Mouse (Mus musculus): ENCODE data around the gene Ugt1a5.
"Not testable (repeated sequence)": the region's sequence is repeated elsewhere in the genome, so short reads cannot be mapped to it uniquely, and the experiment has no call there.

Gene Ugt1a5

DNA sequence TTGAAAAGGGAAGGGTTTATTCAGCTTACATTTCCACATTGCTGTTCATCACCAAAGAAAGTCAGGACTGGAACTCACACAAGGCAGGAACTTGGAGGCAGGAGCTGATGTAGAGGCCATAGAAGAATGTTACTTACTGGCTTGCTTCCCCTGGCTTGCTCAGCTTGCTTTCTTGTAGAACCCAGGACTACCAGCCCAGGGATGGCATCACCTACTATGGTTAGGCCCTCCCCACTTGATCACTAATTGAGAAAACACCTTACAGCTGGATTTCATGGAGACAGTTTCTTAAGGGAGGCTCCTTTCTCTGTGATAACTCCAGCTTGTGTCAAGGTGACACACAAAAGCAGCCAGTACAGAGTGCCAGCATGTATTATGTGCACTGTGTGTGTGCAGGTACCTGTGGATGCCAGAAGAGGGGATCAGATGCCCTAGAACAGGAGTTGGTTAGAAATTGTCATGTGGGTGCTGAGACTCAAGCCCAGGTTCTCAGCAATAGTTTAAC, 57.3 kb downstream of the Ugt1a5 start:
- DNase-seq (ENCODE audit: extremely low spot score, low read depth, low spot score) = not testable (repeated sequence)

DNA sequence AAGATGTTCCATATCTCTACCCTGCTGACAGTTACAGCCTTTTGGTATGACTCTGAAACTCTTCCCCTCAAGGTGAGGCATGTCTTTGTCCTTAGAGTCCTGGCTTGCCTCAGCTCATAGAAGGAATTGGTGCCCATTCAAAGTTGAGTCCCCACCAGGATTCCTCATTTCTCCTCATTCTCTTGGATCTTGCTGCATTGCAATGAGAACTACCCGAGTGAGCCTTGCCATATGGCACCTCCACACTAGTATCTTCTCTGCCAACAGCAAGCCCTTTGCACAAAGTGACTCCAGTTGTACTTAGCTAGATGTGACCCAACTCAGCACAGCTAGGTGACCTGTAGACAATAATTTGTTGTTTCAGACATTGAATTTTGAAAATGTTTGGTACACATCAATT, 57.8 kb downstream of the Ugt1a5 start:
- DNase-seq (ENCODE audit: extremely low spot score, low read depth, low spot score) = no peak

DNA sequence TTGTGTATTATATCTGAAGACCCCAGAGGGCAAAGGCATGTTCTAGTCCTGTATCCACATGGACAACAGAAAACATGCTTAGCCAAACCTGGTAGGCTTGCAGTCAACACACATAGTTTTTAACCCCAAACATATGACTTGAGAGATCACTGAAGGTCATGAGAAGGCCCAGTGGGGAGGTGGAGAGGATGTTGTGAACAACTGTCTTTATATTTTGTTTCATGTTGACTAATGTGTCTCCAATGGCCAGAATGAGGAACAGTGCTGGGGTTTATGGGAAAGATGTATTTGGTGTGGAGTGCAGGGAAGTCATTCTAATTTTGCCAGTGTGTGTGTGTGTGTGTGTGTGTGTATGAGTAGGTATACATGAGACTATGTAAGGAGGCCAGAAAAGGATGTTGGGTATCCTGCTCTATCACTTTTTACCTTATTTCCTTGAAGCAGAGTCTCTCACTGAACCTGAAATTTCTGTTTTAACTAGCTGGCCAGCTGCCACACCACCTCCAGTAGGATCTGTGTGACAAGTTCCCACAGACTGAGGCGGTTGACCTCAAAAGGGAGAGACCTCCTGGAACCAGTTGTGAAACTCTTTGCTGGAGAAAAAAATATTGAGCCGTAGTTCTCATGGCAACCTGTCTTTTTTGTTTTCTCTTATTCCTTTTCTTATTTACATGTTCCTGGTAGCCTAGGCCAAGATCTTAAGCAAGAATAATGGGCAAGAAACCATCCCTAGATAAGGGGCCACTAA, 58.4 kb downstream of the Ugt1a5 start:
- DNase-seq (ENCODE audit: extremely low spot score, low read depth, low spot score) = no peak

DNA sequence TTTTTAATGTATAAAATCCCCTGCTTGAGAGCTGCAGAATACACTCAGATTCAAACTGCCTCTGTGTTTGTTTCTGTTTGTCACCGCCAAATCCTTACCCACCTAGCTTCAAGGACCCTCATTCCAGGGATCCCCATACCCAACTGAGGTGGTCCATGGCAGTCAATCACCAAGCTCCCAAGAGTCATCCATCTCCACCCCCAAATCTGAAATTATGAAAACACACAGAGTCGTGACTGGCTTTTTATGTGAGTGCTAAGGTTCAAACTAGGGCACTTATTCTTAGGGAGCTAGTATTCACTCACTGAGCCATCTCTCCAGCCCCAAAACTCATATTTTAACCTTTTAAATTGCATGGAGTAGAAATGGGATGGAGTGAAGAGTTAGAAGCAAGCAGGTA, 59.5 kb downstream of the Ugt1a5 start:
- DNase-seq (ENCODE audit: extremely low spot score, low read depth, low spot score) = not testable (repeated sequence)

DNA sequence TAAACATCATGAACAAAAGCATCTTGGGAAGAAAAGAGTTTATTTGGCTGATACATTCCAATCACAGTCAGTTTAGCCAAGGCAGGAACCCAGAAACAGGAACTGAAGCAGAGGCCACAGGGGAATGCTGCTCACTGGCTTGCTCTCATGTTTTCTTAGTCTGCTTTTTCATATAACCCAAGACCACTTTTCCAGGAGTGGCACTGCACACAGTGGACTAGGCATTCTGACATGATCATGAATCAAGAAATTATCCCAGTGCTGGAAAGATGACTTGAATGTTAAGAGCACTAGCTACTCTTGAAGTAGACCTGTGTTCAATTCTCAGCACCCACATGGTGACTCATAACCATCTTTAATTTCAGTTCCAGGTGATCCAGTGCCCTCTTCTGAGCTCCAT, 59.9 kb downstream of the Ugt1a5 start:
- DNase-seq (ENCODE audit: extremely low spot score, low read depth, low spot score) = no peak

DNA sequence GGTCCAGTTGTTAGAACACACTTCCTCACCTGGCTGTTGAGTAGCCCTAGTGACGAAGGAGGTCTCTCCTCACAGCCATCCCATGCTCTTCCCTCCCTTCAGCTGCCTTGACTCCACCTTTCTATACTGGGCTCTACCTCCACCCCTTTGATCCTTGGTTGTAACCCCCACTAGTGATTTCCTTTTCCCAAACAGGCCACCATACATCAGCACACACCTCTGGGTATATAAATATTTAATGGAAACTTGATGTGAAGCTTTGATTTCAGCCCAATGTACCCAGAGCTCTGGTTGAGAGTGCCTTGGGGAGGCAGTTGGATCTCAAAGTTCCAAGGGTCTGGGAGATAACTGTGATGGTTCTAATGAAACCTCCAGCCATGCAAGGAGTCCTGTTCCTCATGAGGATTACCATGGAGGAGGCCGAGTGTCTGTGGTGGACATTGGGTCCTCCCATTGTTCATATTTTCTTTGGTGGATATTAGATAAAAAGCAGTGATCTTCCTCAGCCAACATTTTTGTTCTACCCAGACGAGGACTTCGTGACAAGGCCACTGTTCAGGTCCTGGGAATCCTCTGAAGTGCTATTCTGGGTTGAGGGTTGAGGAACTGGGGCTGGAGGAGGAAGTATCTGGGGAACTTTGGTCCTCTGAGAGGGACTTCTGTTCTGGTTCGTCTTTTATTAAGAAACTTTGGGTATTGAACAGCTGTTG, 61.0 kb downstream of the Ugt1a5 start, which contains the start of gene Mroh2a:
Mroh2a (plus strand) TSS at position 317 of the 710 bp plus-strand sequence.
- DNase-seq (ENCODE audit: extremely low spot score, low read depth, low spot score) = no peak

DNA sequence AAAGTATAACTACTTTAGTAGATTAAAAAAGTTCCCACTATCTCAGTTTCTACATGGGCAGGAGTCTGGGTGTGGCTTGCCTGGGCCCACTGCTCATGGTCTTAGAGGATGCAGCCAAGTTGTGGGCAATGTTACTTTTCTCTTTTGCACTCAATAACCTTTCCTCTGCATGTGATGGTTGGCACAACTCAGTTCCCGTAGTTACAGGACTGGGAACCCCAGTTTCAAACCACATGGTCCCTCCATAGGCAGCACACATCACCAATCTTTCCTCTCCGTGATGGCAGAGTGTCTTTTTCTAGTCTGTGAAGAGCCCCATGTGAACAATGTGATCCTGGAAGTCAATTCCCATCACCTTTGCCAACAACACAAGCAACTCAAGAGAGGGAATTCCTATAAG, 61.7 kb downstream of the Ugt1a5 start:
- no peak for DNase-seq (ENCODE audit: extremely low spot score, low read depth, low spot score)

DNA sequence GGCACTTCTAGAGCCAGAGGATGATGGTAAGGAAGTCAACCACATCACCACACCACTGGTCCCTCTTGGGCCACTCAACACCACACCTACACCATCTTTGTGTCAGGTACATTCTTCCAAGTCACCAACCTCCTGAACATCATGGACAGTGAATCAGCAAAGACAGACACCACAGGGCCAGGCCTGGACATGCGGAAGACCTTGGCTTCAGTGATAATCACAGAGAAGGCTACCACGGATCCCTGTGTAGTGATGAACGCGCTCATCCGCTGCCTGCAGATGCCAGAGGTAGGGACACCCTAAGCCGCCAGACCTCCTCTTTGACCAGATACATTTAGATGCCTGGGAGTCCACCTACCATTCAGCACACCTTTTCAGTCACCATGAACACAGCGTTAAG, 62.3 kb downstream of the Ugt1a5 start:
- no peak for DNase-seq (ENCODE audit: extremely low spot score, low read depth, low spot score)

DNA sequence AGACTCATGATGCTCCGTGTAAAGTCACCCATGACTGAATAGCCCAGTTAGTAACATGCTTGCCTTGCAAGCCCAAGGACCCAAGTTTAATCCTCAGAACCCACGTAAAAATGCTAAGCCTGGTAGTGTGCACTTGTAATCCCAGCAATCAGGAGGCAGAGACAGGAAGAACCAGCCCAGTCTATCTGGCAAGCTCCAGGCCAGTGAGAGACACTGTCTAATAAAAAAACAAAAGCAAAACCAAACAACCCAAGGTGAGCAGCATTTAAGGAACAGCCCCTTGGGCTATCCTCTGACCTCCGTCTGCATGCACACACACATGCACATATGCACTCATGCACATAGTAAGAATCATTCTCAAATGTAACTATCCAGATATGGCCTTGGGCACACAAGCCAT, 63.8 kb downstream of the Ugt1a5 start:
- no peak for DNase-seq (ENCODE audit: extremely low spot score, low read depth, low spot score)

DNA sequence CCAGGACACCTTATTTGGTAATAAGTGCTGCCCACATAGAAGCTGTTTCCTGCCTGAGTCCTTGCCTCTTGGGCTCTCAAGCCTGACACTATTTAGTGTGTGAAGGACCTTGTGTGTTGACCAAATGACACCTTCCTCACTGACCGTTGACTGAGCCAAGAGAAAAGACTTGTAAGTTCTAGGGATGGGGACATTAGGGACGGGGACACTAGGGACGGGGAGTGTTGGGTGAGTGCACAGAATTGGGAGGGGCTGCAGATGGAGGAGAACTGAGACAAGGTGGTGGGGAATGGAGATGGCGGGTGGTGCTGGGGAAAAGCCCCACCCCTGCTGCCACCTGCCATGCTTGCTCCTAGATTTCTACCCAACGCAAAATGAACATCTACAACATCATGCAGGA, 64.2 kb downstream of the Ugt1a5 start:
- DNase-seq (ENCODE audit: extremely low spot score, low read depth, low spot score) = no peak

DNA sequence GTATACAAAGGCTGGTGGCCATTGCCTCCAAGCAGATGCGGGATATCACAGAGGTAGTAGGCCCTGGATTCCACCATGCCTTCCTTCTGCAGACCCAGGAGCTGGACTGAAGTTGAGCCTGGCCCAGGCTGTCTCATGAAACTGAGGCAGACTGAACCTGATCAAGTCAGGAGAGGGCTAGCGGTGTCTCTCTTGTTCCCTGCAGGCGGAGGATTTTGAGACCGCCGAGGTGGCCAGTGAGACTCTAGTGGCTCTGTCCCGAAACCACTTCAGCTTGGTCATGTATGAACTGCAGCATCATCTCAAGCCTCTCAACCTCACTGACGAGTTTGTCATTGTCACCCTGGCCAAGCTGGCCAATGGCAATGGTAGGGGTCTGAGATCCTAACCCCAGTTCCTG, 64.6 kb downstream of the Ugt1a5 start:
- DNase-seq (ENCODE audit: extremely low spot score, low read depth, low spot score) = no peak

DNA sequence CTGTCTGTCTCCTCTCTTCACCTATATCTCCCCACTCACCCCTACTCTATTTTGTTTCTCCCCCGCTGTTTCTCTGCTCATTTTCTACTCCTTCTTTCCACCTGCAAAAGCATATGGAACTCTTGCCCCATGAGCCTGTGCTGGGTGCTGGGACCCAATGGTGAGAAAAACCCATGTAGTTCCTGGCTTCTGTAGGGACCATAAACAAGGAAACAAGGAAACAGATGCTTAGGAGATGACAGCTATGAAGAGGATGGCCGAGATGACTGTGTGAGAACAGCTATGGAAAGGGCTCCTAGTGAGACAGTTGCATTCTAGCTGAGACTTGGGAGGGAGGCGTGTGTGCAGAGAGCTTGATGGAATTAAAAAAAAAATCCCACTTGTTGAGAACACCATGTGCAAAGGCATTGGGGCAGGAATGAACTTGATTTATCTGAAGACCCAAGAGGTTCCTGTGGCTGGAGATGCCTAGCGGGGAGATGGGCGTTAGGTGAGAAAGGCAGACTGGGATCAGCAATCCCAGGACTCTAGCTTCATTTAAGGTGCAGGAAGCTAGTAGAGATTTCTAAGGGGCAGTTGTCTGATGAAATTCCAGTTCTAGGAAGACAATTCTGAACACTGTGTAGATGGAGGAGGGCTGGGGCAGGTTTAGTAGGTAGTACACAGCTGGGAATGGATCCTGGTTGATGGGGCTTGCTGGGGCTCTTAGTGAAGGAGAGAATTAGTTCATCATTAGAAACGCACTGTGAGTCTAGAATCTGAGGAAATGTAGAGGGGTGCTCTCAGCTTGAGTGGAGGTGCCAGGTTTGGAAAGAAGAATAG, 65.4 kb downstream of the Ugt1a5 start:
- DNase-seq (ENCODE audit: extremely low spot score, low read depth, low spot score) = no peak

DNA sequence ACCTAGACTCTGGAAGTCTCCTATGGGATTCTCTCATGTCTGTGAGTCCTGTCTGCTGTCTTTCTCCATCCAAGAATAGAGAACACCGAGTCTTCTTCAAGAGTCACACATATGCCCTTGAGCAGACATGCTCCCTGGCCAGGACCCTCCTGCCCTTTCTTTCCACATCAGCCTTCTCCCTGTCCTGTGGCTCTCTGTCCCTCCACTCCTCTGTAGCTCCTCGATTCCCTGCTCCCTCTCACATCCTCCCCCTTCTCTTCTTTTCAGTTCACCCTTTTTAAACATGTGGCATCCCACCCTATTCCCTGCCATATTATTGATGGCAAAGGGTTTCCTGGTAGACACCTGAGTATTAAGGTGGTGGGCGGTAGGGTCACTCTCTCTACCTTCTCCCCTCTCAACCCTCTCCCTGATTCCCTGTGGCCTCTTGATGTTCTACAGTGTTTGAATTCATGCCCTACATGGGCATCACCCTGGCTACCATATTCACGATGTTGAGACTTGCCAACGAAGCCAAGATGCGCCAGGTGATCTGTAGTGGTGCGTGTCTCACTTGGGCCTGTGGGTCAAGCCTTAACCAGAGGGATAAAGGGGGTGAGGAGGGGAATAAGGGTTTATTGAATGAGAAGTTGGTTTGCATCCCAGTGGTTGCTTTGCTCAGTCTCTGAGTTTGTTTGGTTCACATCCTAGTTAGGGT, 66.1 kb downstream of the Ugt1a5 start:
- DNase-seq (ENCODE audit: extremely low spot score, low read depth, low spot score) = no peak

DNA sequence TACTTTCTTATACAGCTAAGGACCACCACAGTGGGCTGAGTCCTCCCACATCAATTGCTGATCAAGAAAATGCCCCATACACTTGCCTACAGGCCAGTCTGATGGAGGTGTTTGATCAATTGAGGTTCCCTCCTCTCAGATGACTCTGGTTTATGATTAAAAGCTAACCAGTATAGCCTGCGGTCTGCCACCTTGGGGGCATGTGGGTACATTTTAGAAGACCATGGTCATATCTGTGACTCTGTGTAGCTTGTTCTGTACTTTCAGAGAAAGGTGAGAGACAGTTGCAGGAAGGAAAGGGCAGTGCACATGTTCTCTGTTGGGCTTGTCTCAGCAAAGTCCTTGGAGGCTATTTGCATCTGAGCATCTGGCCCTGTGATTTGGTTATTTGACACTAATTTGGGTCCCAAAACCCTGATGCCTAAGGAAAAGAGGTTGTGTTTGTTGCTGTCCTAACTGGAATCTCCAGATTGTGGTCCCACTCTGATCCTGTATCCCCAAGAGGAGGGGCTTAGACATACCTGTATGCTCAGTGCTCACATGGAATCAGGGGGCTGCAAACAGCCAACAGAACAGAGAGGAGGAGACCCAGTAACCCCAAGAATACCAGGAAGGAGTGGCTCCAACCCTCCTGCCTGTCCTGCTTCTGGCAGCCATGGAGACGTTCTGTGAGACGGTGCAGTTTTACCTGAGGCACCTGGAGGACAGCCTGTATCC, 67.0 kb downstream of the Ugt1a5 start:
- no peak for DNase-seq (ENCODE audit: extremely low spot score, low read depth, low spot score)

DNA sequence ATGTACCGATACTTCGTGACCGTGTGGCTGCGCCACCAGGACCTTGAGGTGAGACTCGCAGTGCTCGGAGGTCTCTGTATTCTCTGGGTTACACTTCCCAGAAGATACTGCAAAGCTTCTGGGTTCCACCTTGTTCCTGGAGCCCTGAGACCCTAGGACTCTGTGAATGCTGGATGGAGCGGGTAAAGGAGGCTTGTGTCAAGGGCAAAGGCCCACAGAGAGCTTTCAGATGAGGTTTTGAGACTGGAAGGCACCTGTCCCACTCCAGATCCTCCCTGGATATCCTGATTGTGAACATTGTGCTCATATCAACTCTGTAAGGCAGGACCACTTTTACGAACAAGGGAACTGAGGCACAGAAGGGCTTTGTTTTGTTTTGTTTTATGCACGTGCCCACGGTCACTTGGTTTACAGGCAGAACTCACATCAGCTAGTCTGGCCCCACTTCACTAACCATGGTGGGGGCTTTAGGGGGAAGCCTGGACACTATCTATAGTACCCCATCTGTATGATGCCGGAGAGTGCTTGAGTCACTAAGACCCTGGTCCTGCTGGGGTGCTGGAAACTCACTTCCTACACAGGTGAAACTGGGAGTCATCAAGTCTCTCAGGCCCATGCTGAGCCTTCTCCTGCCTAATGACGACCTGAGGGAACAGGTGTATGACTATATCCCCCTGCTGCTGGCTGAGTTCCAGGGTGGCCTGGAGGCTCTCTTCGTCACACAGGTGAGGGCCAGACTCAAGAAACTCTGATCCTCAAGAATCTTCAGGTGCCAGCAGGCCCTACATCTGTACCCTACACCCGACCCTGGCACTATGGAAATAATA, 67.8 kb downstream of the Ugt1a5 start:
- no peak for DNase-seq (ENCODE audit: extremely low spot score, low read depth, low spot score)

DNA sequence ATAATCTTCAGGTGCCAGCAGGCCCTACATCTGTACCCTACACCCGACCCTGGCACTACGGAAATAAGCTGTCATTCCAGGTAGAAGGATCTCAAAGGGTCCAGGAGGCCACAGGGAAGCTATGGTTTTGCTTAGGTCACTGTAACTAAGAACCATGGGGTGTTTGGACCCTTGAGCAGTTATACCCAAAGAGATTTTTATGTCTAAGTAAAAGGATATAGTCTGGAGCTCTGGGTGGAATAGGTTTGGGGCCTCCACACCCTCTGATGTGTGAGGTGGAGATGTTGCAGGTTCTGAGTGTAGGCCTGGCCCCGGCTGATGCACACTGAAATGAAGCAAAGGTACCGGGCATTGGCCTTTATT, 68.4 kb downstream of the Ugt1a5 start:
- DNase-seq (ENCODE audit: extremely low spot score, low read depth, low spot score) = no peak

DNA sequence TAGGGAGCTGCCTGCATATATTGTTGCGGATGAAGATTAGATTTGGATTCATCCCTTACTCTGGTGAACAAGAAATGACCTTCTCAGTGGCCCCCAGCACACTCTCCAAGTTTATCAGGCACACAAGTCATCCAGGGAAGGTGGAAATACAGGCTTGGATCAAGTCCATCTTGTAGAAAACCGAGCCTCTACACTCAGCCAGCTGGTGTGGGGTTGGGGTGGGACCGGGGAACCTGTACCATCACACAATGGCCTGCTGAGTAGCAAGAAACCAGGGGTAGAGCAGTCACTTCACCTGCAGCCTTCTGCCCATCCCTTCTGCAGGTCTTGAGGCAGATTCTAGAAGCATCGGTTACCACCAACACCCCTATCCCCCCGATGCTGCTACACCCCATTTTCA, 68.8 kb downstream of the Ugt1a5 start:
- no peak for DNase-seq (ENCODE audit: extremely low spot score, low read depth, low spot score)

DNA sequence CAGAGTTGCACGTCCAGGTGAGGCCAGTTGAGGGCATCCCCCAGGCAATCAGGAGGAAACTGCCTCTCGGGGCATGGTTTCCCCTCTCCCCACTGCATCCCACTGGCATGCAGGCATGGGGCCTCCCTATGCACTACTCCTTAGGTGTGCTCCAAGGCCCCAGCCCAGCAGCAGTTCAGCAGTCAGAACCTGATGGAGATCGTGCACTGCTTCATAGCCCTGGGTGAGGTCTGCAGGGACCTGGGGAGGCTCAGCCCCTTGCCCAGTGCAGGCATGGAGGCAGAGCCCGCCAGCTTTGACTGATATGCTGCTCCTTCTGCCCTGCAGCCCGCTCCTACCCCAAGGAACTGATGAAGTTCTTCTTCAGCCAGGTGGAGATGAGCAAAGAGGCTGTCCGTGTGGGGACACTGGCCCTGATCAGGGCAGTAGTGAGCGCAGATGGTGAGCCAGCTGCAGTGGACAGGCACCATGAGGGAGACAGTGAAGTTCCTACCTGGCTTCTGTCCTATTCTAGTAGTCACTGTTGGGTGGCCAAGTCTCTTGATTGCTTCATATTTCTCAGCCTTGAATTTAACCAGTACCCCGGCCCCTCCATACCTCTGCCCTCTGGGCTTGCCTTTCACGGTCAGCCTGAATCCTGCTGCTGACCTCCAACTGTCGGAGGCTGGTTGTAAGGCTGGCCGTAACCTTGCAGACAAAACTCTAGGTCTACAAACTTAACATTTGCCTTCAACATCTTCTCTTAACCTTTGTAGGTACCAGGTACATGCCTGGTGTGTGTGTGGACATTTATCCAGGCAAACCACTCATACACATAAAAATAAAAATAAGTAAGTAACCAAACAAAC, 69.5 kb downstream of the Ugt1a5 start:
- no peak for DNase-seq (ENCODE audit: extremely low spot score, low read depth, low spot score)

Data from hindlimb bud, embryonic 11.5 days (tissue).